Mouse (Mus musculus) midbrain, embryonic 16.5 days (tissue): ENCODE results near the gene Olfr1359. TPM values are rescaled to one million over a fixed set of nuclear protein-coding genes. Genes with fewer than 3 reads are reported as not detected.
A peak's percentile ranks its signal among the peaks of the same experiment; 100 is the strongest.
"Not testable (repeated sequence)": the region's sequence is repeated elsewhere in the genome, so short reads cannot be mapped to it uniquely, and the experiment has no call there.

Source experiments
- ATAC-seq: fragments of 200-750 bp; cut with Nextera tagmentation; 2 replicates; pipeline ENCODE4 v1.8.0; 2017; ENCODE audit warnings: moderate TSS enrichment
- H3K27ac ChIP-seq: fragments of 300-500 bp; sonication (generic); 2 replicates; pipeline ENCODE4 v1.5.1; 2014; ENCODE audit warnings: mild to moderate bottlenecking, low read length, mixed read lengths
- H3K27me3 ChIP-seq: fragments of 300-500 bp; sonication (generic); 2 replicates; pipeline ENCODE4 v1.6.1; 2014; ENCODE audit warnings: low read depth, low read length, mixed read lengths; ENCODE audit not compliant: control insufficient read depth, insufficient read depth
- H3K36me3 ChIP-seq: fragments of 300-500 bp; sonication (generic); 2 replicates; pipeline ENCODE4 v1.6.1; 2014; ENCODE audit warnings: mild to moderate bottlenecking, low read length, moderate library complexity, mixed read lengths; ENCODE audit not compliant: control insufficient read depth, insufficient read depth
- H3K4me1 ChIP-seq: fragments of 300-500 bp; sonication (generic); 2 replicates; pipeline ENCODE4 v1.6.1; 2014; ENCODE audit warnings: mild to moderate bottlenecking, low read length, mixed read lengths; ENCODE audit not compliant: control insufficient read depth, insufficient read depth
- H3K4me2 ChIP-seq: fragments of 300-500 bp; sonication (generic); 2 replicates; pipeline ENCODE4 v1.6.1; 2014; ENCODE audit warnings: mild to moderate bottlenecking, low read length, mixed read lengths
- H3K4me3 ChIP-seq: fragments of 300-500 bp; sonication (generic); 2 replicates; pipeline ENCODE4 v1.5.1; 2014; ENCODE audit warnings: low read depth, mild to moderate bottlenecking, low read length, moderate library complexity, mixed read lengths
- H3K9ac ChIP-seq: fragments of 300-500 bp; sonication (generic); 2 replicates; pipeline ENCODE4 v1.6.1; 2014; ENCODE audit warnings: low read depth, low read length, mixed read lengths
- H3K9me3 ChIP-seq: fragments of 300-500 bp; sonication (generic); replicated peaks from 2 replicates; pipeline ENCODE4 v1.6.1; 2014; ENCODE audit warnings: mild to moderate bottlenecking, low read length, mixed read lengths; ENCODE audit not compliant: control insufficient read depth, poor library complexity, severe bottlenecking
- WGBS: fragments of 180-500 bp; shearing (Covaris S2); extraction: QIAGEN DNeasy Blood & Tissue Kit; methylation state at CpG from one replicate; pipeline ENCODE4 v1.1.7; 2014; 5-methylcytosine and 5-hydroxymethylcytosine counted together
- polyA plus RNA-seq: library from polyadenylated mRNA; unstranded; fragments of >200 nt; fragmentation: Nextera tagmentation; extraction: Ambion mirVana; gene quantifications from 2 replicates; pipeline ENCODE4 v1.2.1, GENCODE M21; 2015

Olfr1359 gene
- polyA plus RNA-seq, 1 experiment from 2014 or later: not detected

GRCm38 (mm10) chr13:21749387-21750158, 51.7 kb downstream of the Olfr1359 start:
- peak overlapping the region; percentile 81 for H3K4me2 ChIP-seq
- H3K9me3 ChIP-seq: no peaks in the 10 kb centered on the region
- no peaks in the 10 kb centered on the region for H3K27me3 ChIP-seq
- H3K4me1 ChIP-seq: peaks cover 24% of the 10 kb centered on the region
- no peaks in the 10 kb centered on the region for H3K36me3 ChIP-seq
- H3K9ac ChIP-seq: peak overlapping the region; percentile 63
- H3K4me3 ChIP-seq: peak overlapping the region; percentile 43
- WGBS: 5% methylated on average over 5 of the region's 5 CpGs
- ATAC-seq: no peak
- H3K27ac ChIP-seq: peak overlapping the region; percentile 86

GRCm38 (mm10) chr13:21750159-21751017, 52.5 kb downstream of the Olfr1359 start, which contains the start of gene Hist1h4k:
Gene Hist1h4k, minus strand, starts transcription at chr13:21750505.
- not testable (repeated sequence) for H3K36me3 ChIP-seq, H3K9me3 ChIP-seq, H3K27me3 ChIP-seq
- Histone ChIP-seq H3K4me2 (peak within 1 kb of the TSS; percentile 81), H3K4me3 (peak within 1 kb of the TSS; percentile 43), H3K27ac (peak within 1 kb of the TSS; percentile 86), H3K4me1 (peaks cover 28% of the 10 kb centered on the region), H3K9ac (peak within 1 kb of the TSS; percentile 63)
- WGBS: under 1% methylated on average over 39 of the region's 56 CpGs
- peak; percentile 86 for ATAC-seq

DNA sequence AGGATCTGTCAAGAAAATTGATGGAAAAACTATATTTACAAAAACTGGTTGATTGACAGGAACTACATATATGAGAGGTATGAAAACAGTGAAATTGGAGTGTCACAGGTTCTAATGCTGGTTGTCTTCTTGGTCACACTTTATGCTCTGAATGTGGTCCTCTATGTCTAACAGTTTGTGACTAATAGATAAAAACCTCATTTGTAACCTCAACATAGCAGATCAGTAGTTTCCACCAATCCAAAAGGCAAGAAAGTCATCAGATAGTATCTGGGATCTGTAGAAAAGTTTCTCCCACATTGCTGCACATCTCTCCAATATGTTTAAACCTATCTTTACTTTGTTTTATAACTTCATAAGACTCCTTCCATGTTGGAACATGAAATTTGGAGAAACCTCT, 53.5 kb downstream of the Olfr1359 start:
- Histone ChIP-seq H3K9me3 (no peaks in the 10 kb centered on the region), H3K27ac (no peak overlapping the region), H3K4me1 (peaks cover 28% of the 10 kb centered on the region), H3K27me3 (no peaks in the 10 kb centered on the region), H3K4me3 (no peak overlapping the region), H3K4me2 (no peak overlapping the region), H3K36me3 (no peaks in the 10 kb centered on the region), H3K9ac (no peak overlapping the region)
- no peak for ATAC-seq

DNA sequence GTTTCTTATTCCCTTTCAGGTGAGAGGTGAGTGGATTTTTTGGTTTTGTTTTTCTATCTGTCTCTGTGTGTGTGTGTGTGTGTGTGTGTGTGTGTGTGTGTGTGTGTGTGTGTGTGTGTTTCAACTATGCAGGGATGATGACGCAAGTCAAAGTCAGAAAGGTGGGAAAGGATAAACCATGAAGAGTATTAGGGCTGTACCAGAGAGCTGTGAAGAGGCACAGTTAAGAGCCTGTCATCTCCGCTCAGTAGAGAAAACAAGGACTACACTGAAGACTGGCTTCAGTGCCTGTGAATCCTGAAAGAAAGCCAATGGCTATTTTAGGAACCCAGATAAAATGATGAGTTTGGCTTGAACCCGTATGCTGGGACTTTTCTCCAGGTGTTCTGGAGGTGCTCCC, 53.9 kb downstream of the Olfr1359 start:
- H3K27ac ChIP-seq: no peak overlapping the region
- H3K9me3 ChIP-seq: no peaks in the 10 kb centered on the region
- H3K27me3 ChIP-seq: no peaks in the 10 kb centered on the region
- ATAC-seq: no peak
- H3K36me3 ChIP-seq: no peaks in the 10 kb centered on the region
- no peak overlapping the region for H3K4me3 ChIP-seq
- H3K9ac ChIP-seq: no peak overlapping the region
- H3K4me1 ChIP-seq: peaks cover 28% of the 10 kb centered on the region
- no peak overlapping the region for H3K4me2 ChIP-seq
- 75% methylated on average over 3 of the region's 3 CpGs for WGBS

GRCm38 (mm10) chr13:21752356-21752755, 54.4 kb downstream of the Olfr1359 start:
- H3K9me3 ChIP-seq: no peaks in the 10 kb centered on the region
- H3K27me3 ChIP-seq: no peaks in the 10 kb centered on the region
- H3K36me3 ChIP-seq: no peaks in the 10 kb centered on the region
- peaks cover 26% of the 10 kb centered on the region for H3K4me1 ChIP-seq
- H3K9ac ChIP-seq: no peak overlapping the region
- no peak overlapping the region for H3K4me2 ChIP-seq
- H3K27ac ChIP-seq: no peak overlapping the region
- 41% methylated on average over 3 of the region's 3 CpGs for WGBS
- ATAC-seq: no peak
- no peak overlapping the region for H3K4me3 ChIP-seq

DNA sequence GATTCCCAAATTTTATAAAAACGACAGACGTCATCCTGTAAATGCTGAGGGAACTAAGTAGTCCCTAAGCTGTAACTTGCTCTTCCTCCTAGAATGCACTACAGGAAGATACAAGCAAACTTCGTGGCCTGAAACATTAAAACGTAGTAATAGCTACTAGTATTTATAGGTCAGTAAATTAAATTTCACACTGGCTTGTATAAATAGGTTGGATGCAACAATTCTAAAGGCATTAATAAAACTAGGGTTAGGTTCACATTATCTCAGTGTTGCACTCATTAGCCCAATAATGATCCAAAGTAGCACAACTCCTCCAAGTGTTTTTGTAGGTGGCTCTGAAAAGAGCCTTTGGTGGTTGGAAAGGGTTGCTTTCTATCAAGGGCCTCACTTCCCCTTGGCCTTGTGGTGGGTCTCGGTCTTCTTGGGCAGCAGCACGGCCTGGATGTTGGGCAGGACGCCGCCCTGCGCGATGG, 55.2 kb downstream of the Olfr1359 start:
- Histone ChIP-seq H3K36me3 (no peaks in the 10 kb centered on the region), H3K4me3 (peak overlapping the region; percentile 44), H3K27me3 (no peaks in the 10 kb centered on the region), H3K4me1 (peaks cover 23% of the 10 kb centered on the region), H3K9ac (peak overlapping the region; percentile 66), H3K27ac (peak overlapping the region; percentile 93), H3K4me2 (peak overlapping the region; percentile 82), H3K9me3 (no peaks in the 10 kb centered on the region)
- WGBS: 2% methylated on average over 7 of the region's 10 CpGs
- no peak for ATAC-seq

GRCm38 (mm10) chr13:21753524-21754285, 55.8 kb downstream of the Olfr1359 start, which contains the start of the genes Hist1h2ak and Hist1h2bn:
Gene Hist1h2ak, minus strand, starts transcription at chr13:21753827.
Gene Hist1h2bn, plus strand, starts transcription at chr13:21754123.
- H3K27me3 ChIP-seq, H3K9me3 ChIP-seq, H3K36me3 ChIP-seq: not testable (repeated sequence)
- H3K27ac ChIP-seq: peak within 1 kb of the TSS; percentile 93
- under 1% methylated on average over 45 of the region's 50 CpGs for WGBS
- peak within 1 kb of the TSS; percentile 82 for H3K4me2 ChIP-seq
- peak within 1 kb of the TSS; percentile 44 for H3K4me3 ChIP-seq
- peak within 1 kb of the TSS; percentile 66 for H3K9ac ChIP-seq
- ATAC-seq: peak; percentile 97
- H3K4me1 ChIP-seq: peaks cover 20% of the 10 kb centered on the region

- H3K4me1 ChIP-seq: peaks cover 14% of the 10 kb centered on the region
- not testable (repeated sequence) for H3K36me3 ChIP-seq, H3K9me3 ChIP-seq, H3K27me3 ChIP-seq
- H3K9ac ChIP-seq: peak overlapping the region; percentile 54
- H3K27ac ChIP-seq: peak overlapping the region; percentile 75
- H3K4me2 ChIP-seq: peak overlapping the region; percentile 82
- under 1% methylated on average over 19 of the region's 26 CpGs for WGBS
- ATAC-seq: peak; percentile 11; the same call in 1 of the 2 replicates
- peak overlapping the region; percentile 44 for H3K4me3 ChIP-seq
These were observed 56.5 kb downstream of the Olfr1359 start for GRCm38 (mm10) chr13:21754294-21755001.
